Mouse (Mus musculus) testis, adult 2 months (tissue): Measurements from ENCODE around the gene Krt18. TPM values are rescaled to one million over a fixed set of nuclear protein-coding genes. Genes with fewer than 3 reads are reported as not detected.

Experiments
- H3K27ac ChIP-seq: fragments of 200-500 bp; 2 replicates; pipeline ENCODE4 v1.5.1; 2012; ENCODE audit warnings: low read depth, low read length; ENCODE audit not compliant: control insufficient read depth, insufficient read depth
- H3K27me3 ChIP-seq: fragments of 200-500 bp; 2 replicates; pipeline ENCODE4 v1.6.1; 2012; ENCODE audit warnings: mild to moderate bottlenecking, low read length, moderate library complexity; ENCODE audit not compliant: control insufficient read depth, insufficient read depth
- H3K36me3 ChIP-seq: fragments of 200-500 bp; 2 replicates; pipeline ENCODE4 v1.6.1; 2012; ENCODE audit warnings: mild to moderate bottlenecking, low read length; ENCODE audit not compliant: control insufficient read depth, insufficient read depth
- H3K4me1 ChIP-seq: fragments of 200-500 bp; 2 replicates; pipeline ENCODE4 v1.6.1; 2012; ENCODE audit warnings: low read length; ENCODE audit not compliant: control insufficient read depth, insufficient read depth
- H3K4me3 ChIP-seq: fragments of 200-500 bp; 2 replicates; pipeline ENCODE4 v1.5.1; 2012; ENCODE audit warnings: low read depth, mild to moderate bottlenecking, low read length, moderate library complexity, mixed read lengths; ENCODE audit not compliant: control insufficient read depth
- CTCF ChIP-seq: fragments of 200-500 bp; IDR thresholded peaks from 2 replicates; pipeline ENCODE4 v1.5.1; 2012; ENCODE audit warnings: low read depth, mild to moderate bottlenecking, inconsistent platforms, low read length, moderate library complexity; ENCODE audit not compliant: control insufficient read depth, insufficient read depth, insufficient replicate concordance
- POLR2A ChIP-seq: fragments of 200-500 bp; IDR thresholded peaks from 2 replicates; pipeline ENCODE4 v1.6.1; 2012; ENCODE audit warnings: low read depth, mild to moderate bottlenecking, inconsistent platforms, low read length, moderate library complexity; ENCODE audit not compliant: control insufficient read depth
- polyA plus RNA-seq: library from polyadenylated mRNA; depleted of rRNA; stranded (reverse); fragments of >200 nt; gene quantifications from 2 replicates; pipeline ENCODE4 v1.2.3, GENCODE M21; 2012

Krt18 gene
- polyA plus RNA-seq, 1 experiment, result 0.52 TPM

- no peak overlapping the region for H3K27ac ChIP-seq
- no peak overlapping the region for H3K4me3 ChIP-seq
- H3K4me1 ChIP-seq, result peaks cover 23% of the 10 kb centered on the region
- H3K36me3 ChIP-seq, result no peaks in the 10 kb centered on the region
- TF ChIP-seq POLR2A (no peak), CTCF (no peak)
- no peaks in the 10 kb centered on the region for H3K27me3 ChIP-seq
Observed at GRCm38 (mm10) chr15:102014848-102015247, 13.1 kb upstream of the Krt18 start.

- Histone ChIP-seq H3K4me1 (peaks cover 23% of the 10 kb centered on the region), H3K27ac (no peak overlapping the region), H3K27me3 (no peaks in the 10 kb centered on the region), H3K4me3 (peak overlapping the region; percentile 3), H3K36me3 (no peaks in the 10 kb centered on the region)
- TF ChIP-seq POLR2A (no peak), CTCF (no peak)
Observed at GRCm38 (mm10) chr15:102016096-102016495, 11.9 kb upstream of the Krt18 start.

- TF ChIP-seq CTCF, result no peak
- no peak for TF ChIP-seq POLR2A
Observed at GRCm38 (mm10) chr15:102016787-102017186, 11.2 kb upstream of the Krt18 start.

GRCm38 (mm10) chr15:102017918-102018463 is 10.0 kb upstream of the Krt18 start:
- H3K36me3 ChIP-seq, result no peaks in the 10 kb centered on the region
- H3K27ac ChIP-seq, result no peak overlapping the region
- no peaks in the 10 kb centered on the region for H3K27me3 ChIP-seq
- TF ChIP-seq POLR2A (peak; percentile 15; the same call in 1 of the 2 replicates), CTCF (no peak; the same call in 1 of the 2 replicates)
- H3K4me3 ChIP-seq, result peak overlapping the region; percentile 80
- H3K4me1 ChIP-seq, result peaks cover 23% of the 10 kb centered on the region

More at GRCm38 (mm10) chr15:102016787-102017186, 11.2 kb upstream of the Krt18 start:
- Histone ChIP-seq H3K36me3 (no peaks in the 10 kb centered on the region), H3K27me3 (no peaks in the 10 kb centered on the region), H3K4me1 (peaks cover 23% of the 10 kb centered on the region), H3K4me3 (peak overlapping the region; percentile 75), H3K27ac (no peak overlapping the region)

GRCm38 (mm10) chr15:102022481-102022880 is 5.5 kb upstream of the Krt18 start:
- Histone ChIP-seq H3K4me1 (peaks cover 9% of the 10 kb centered on the region), H3K4me3 (no peak overlapping the region), H3K27ac (no peak overlapping the region), H3K36me3 (no peaks in the 10 kb centered on the region), H3K27me3 (no peaks in the 10 kb centered on the region; the same call in 1 of the 2 replicates)
- no peak for TF ChIP-seq POLR2A
- TF ChIP-seq CTCF, result no peak

GRCm38 (mm10) chr15:102023888-102024287 is 4.1 kb upstream of the Krt18 start:
- H3K27me3 ChIP-seq, result no peaks in the 10 kb centered on the region; the same call in 1 of the 2 replicates
- no peak for TF ChIP-seq CTCF
- no peak for TF ChIP-seq POLR2A
- H3K4me1 ChIP-seq, result peaks cover 7% of the 10 kb centered on the region
- no peak overlapping the region for H3K27ac ChIP-seq
- no peak overlapping the region for H3K4me3 ChIP-seq
- H3K36me3 ChIP-seq, result no peaks in the 10 kb centered on the region

GRCm38 (mm10) chr15:102025136-102025872 is 2.7 kb upstream of the Krt18 start:
- H3K27ac ChIP-seq, result no peak overlapping the region
- no peak for TF ChIP-seq CTCF
- TF ChIP-seq POLR2A, result no peak
- no peaks in the 10 kb centered on the region; the same call in 1 of the 2 replicates for H3K27me3 ChIP-seq
- H3K4me3 ChIP-seq, result no peak overlapping the region
- H3K36me3 ChIP-seq, result no peaks in the 10 kb centered on the region
- peaks cover 7% of the 10 kb centered on the region for H3K4me1 ChIP-seq

GRCm38 (mm10) chr15:102026430-102026829 is 1.6 kb upstream of the Krt18 start:
- H3K27me3 ChIP-seq, result no peaks in the 10 kb centered on the region; the same call in 1 of the 2 replicates
- H3K4me1 ChIP-seq, result peaks cover 7% of the 10 kb centered on the region
- TF ChIP-seq CTCF (no peak), POLR2A (no peak)
- H3K27ac ChIP-seq, result no peak overlapping the region
- no peak overlapping the region for H3K4me3 ChIP-seq
- H3K36me3 ChIP-seq, result no peaks in the 10 kb centered on the region
